Mouse (Mus musculus) limb, embryonic 15.5 days (tissue): ENCODE results near the gene Tpst2. TPM values are rescaled to one million over a fixed set of nuclear protein-coding genes. Genes with fewer than 3 reads are reported as not detected.

Experiments used
- ATAC-seq: fragments of 200-750 bp; cut with Nextera tagmentation; 2 replicates; pipeline ENCODE4 v1.8.0; 2017; ENCODE audit warnings: low read depth, moderate TSS enrichment; ENCODE audit not compliant: insufficient number of reproducible peaks, low FRiP score, low TSS enrichment
- H3K27ac ChIP-seq: fragments of 300-500 bp; sonication (generic); 2 replicates; pipeline ENCODE4 v1.5.1; 2015; ENCODE audit warnings: moderate library complexity, mild to moderate bottlenecking, inconsistent platforms
- H3K27me3 ChIP-seq: fragments of 300-500 bp; sonication (generic); 2 replicates; pipeline ENCODE4 v1.6.1; 2015; ENCODE audit warnings: inconsistent platforms
- H3K36me3 ChIP-seq: fragments of 300-500 bp; sonication (generic); 2 replicates; pipeline ENCODE4 v1.6.1; 2015; ENCODE audit warnings: inconsistent platforms
- H3K4me1 ChIP-seq: fragments of 300-500 bp; sonication (generic); 2 replicates; pipeline ENCODE4 v1.6.1; 2015; ENCODE audit warnings: inconsistent platforms
- H3K4me2 ChIP-seq: fragments of 300-500 bp; sonication (generic); 2 replicates; pipeline ENCODE4 v1.6.1; 2015; ENCODE audit warnings: mild to moderate bottlenecking, inconsistent platforms
- H3K4me3 ChIP-seq: fragments of 300-500 bp; sonication (generic); 2 replicates; pipeline ENCODE4 v1.5.1; 2015; ENCODE audit warnings: mild to moderate bottlenecking, inconsistent platforms
- H3K9ac ChIP-seq: fragments of 300-500 bp; sonication (generic); 2 replicates; pipeline ENCODE4 v1.6.1; 2015; ENCODE audit warnings: inconsistent platforms
- H3K9me3 ChIP-seq: fragments of 300-500 bp; sonication (generic); 2 replicates; pipeline ENCODE4 v1.6.1; 2016; ENCODE audit warnings: inconsistent platforms
- WGBS: fragments of 180-500 bp; shearing (Covaris S2); methylation state at CpG from one replicate; pipeline ENCODE4 v1.1.7; 2015; 5-methylcytosine and 5-hydroxymethylcytosine counted together
- polyA plus RNA-seq: library from polyadenylated mRNA; unstranded; fragments of >200 nt; fragmentation: Nextera tagmentation; extraction: Ambion mirVana; gene quantifications from 2 replicates; pipeline ENCODE4 v1.2.1, GENCODE M21; 2015

The Tpst2 gene
- polyA plus RNA-seq, 1 experiment from 2014 or later: 51.2 TPM

DNA sequence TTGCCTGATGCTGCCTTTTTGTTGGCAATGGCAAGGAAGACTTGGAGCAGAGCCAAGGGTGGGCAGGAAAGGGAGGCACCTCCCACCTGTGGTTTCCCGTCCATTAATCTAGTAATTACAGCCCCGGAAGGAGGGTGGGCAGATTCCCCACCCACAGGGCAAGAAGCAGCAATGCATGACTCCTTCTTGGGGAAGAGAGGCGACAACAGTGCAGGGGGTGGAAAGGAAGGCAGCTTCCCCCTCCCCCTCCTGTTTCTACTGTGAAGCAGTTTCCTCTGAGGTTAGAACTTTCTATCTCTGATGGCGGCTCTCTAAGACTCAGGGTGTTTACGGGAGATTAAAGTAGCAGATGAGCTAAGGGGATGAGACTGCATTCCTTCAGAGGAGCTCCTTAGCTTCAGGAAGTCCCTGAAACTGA lies 34.1 kb upstream of the Tpst2 start:
- ATAC-seq: no peak
- WGBS: 55% methylated on average over 5 of the region's 5 CpGs
- H3K4me3 ChIP-seq: no peak overlapping the region
- no peaks in the 10 kb centered on the region for H3K36me3 ChIP-seq
- no peak overlapping the region for H3K9ac ChIP-seq
- H3K9me3 ChIP-seq: no peaks in the 10 kb centered on the region
- peaks cover 29% of the 10 kb centered on the region for H3K27me3 ChIP-seq
- no peak overlapping the region for H3K27ac ChIP-seq
- no peak overlapping the region for H3K4me2 ChIP-seq
- peaks cover 7% of the 10 kb centered on the region for H3K4me1 ChIP-seq

- H3K4me1 ChIP-seq: peaks cover 3% of the 10 kb centered on the region; the same call in 1 of the 2 replicates
- no peaks in the 10 kb centered on the region for H3K36me3 ChIP-seq
- no peak overlapping the region for H3K4me3 ChIP-seq
- H3K4me2 ChIP-seq: no peak overlapping the region
- no peak overlapping the region for H3K9ac ChIP-seq
- WGBS: 54% methylated on average over 5 of the region's 5 CpGs
- no peaks in the 10 kb centered on the region for H3K9me3 ChIP-seq
- ATAC-seq: no peak
- H3K27ac ChIP-seq: no peak overlapping the region
- H3K27me3 ChIP-seq: peaks cover 23% of the 10 kb centered on the region
These were observed 33.5 kb upstream of the Tpst2 start for GRCm38 (mm10) chr5:112243041-112243440.

- Histone ChIP-seq H3K4me1 (peaks cover 3% of the 10 kb centered on the region; the same call in 1 of the 2 replicates), H3K4me3 (no peak overlapping the region), H3K4me2 (no peak overlapping the region), H3K36me3 (no peaks in the 10 kb centered on the region), H3K27me3 (peaks cover 16% of the 10 kb centered on the region), H3K27ac (no peak overlapping the region), H3K9ac (no peak overlapping the region), H3K9me3 (no peaks in the 10 kb centered on the region)
- WGBS: 57% methylated on average over 10 of the region's 10 CpGs
- ATAC-seq: no peak
These were observed 32.8 kb upstream of the Tpst2 start for GRCm38 (mm10) chr5:112243539-112244274.

GRCm38 (mm10) chr5:112244275-112244562 lies 32.3 kb upstream of the Tpst2 start:
- Histone ChIP-seq H3K4me2 (no peak overlapping the region), H3K27me3 (peaks cover 14% of the 10 kb centered on the region), H3K4me1 (peaks cover 3% of the 10 kb centered on the region; the same call in 1 of the 2 replicates), H3K4me3 (no peak overlapping the region), H3K9me3 (no peaks in the 10 kb centered on the region), H3K27ac (no peak overlapping the region), H3K36me3 (no peaks in the 10 kb centered on the region), H3K9ac (no peak overlapping the region)
- WGBS: 56% methylated on average over 1 of the region's 1 CpGs
- ATAC-seq: no peak

DNA sequence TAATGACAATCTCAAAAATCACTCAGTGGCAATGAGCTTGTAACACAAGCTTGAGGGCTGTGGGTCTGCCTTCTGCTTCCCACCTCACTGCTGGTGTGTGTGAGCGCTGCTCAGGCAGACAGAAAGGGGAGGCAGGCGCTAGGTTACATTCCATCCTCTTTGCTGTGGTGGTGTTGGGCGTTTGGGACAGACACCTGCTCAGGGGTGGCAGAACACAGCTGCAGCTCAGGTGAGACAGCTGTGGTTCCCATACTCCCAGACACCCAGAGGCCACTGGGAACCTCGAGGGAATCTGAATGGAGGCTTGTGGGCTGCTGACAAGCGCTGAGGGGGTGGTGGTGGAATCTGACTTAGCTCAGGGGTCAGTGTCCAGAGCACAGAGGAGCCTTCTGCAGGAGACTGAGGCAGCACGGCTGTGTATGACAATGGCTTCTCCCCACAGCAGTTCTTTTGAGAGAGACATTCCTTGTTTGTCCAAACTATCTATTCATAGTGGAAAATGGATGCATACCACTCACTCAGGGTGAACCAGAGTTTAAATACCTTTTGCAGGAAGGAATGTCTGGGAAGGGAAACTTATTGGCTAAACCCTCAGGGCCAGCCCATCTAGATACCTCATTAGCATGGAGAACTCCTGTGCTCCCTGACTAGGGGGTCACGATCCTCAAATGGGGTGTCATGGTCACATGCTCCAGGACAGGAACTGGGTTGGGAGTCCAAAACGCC lies 31.4 kb upstream of the Tpst2 start:
- H3K9ac ChIP-seq: no peak overlapping the region
- 39% methylated on average over 8 of the region's 8 CpGs for WGBS

DNA sequence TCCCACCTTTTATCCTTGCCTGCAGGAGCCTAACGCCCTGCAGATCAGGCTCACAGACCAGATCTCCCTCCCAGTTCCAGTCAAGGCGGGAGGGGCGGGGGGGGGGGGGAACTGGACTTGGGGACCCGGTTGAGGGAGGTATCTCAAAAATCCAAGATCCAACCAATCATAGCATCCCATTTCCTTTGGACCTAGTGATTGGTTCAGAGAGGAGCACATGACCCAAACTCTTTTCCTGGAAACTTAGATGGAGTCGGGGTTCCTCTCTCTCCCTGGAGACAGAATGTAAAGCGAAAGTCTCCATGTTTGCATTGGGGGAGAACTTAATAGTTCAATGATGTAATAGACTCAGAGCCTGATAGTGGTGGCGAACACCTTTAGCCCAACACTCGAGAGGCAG lies 29.1 kb upstream of the Tpst2 start:
- ATAC-seq: no peak
- WGBS: 45% methylated on average over 8 of the region's 8 CpGs
- Histone ChIP-seq H3K4me2 (no peak overlapping the region), H3K4me3 (no peak overlapping the region), H3K27ac (no peak overlapping the region), H3K27me3 (peaks cover 17% of the 10 kb centered on the region), H3K36me3 (no peaks in the 10 kb centered on the region), H3K9ac (no peak overlapping the region), H3K4me1 (no peaks in the 10 kb centered on the region; the same call in 1 of the 2 replicates), H3K9me3 (no peaks in the 10 kb centered on the region)

More for the DNA sequence above, 31.4 kb upstream of the Tpst2 start:
- no peak overlapping the region for H3K4me3 ChIP-seq
- H3K36me3 ChIP-seq: no peaks in the 10 kb centered on the region
- peaks cover 3% of the 10 kb centered on the region; the same call in 1 of the 2 replicates for H3K4me1 ChIP-seq
- no peak overlapping the region for H3K27ac ChIP-seq
- H3K4me2 ChIP-seq: no peak overlapping the region
- H3K9me3 ChIP-seq: no peaks in the 10 kb centered on the region
- peaks cover 13% of the 10 kb centered on the region for H3K27me3 ChIP-seq
- ATAC-seq: no peak

DNA sequence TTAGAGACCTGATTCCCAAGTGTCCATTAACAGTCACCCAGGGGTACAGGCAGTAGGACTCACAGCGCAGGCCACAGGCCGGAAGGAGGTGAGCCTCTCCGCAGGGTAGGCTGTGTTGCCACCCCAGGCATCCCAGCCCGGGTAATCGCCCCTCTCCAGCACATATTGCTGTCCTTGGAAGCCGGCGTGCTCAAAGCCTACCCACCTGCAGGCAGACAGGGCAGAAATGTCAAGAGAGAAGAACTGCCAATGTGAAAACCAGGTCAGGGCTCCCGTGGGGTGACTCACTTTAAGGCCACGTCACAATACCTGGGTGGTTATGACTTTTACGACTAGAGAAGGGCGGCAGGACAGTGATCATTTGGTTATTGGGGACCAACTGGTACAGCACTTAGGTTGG lies 27.4 kb upstream of the Tpst2 start:
- Histone ChIP-seq H3K9me3 (no peaks in the 10 kb centered on the region), H3K27ac (no peak overlapping the region), H3K36me3 (no peaks in the 10 kb centered on the region), H3K4me3 (no peak overlapping the region), H3K4me1 (peaks cover under 1% of the 10 kb centered on the region), H3K27me3 (peaks cover 17% of the 10 kb centered on the region), H3K4me2 (no peak overlapping the region), H3K9ac (no peak overlapping the region)
- no peak for ATAC-seq
- 83% methylated on average over 11 of the region's 11 CpGs for WGBS

- Histone ChIP-seq H3K4me2 (no peak within 1 kb of the TSS), H3K36me3 (no peaks in the 10 kb centered on the region), H3K4me1 (peaks cover 26% of the 10 kb centered on the region), H3K4me3 (no peak within 1 kb of the TSS), H3K9ac (no peak within 1 kb of the TSS; the same call in 1 of the 2 replicates), H3K9me3 (no peaks in the 10 kb centered on the region), H3K27me3 (peaks cover 10% of the 10 kb centered on the region; the same call in 1 of the 2 replicates), H3K27ac (no peak within 1 kb of the TSS)
- 68% methylated on average over 2 of the region's 2 CpGs for WGBS
- ATAC-seq: no peak
These were observed 24.1 kb upstream of the Tpst2 start, which contains the start of gene Cryba4 for GRCm38 (mm10) chr5:112252400-112252799. TSS of gene Cryba4 (minus strand) at chr5:112252518.

DNA sequence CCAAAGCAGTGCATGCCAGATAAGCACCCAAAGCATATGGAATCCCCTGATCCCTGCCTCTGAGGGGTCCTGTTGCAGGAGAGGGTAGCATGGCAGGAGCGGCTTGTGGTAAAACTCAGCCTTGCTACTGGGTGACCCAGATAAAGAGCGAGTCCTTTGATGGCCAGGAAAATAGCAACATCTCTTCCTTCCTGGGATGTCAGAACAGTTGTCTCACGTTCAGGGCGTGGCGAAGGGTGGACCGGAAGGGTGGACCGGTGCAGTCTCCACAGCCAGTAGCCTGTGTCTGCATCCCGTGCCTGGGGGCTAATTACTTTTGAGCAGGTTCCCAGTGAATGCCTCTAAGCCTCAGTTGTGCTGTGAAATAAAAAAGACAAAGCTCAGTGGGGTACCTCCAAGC lies 23.3 kb upstream of the Tpst2 start:
- Histone ChIP-seq H3K4me3 (no peak overlapping the region), H3K9me3 (no peaks in the 10 kb centered on the region), H3K36me3 (no peaks in the 10 kb centered on the region), H3K4me2 (no peak overlapping the region), H3K9ac (no peak overlapping the region), H3K27me3 (peaks cover 10% of the 10 kb centered on the region; the same call in 1 of the 2 replicates), H3K27ac (no peak overlapping the region), H3K4me1 (peaks cover 26% of the 10 kb centered on the region)
- 50% methylated on average over 8 of the region's 8 CpGs for WGBS
- no peak for ATAC-seq

DNA sequence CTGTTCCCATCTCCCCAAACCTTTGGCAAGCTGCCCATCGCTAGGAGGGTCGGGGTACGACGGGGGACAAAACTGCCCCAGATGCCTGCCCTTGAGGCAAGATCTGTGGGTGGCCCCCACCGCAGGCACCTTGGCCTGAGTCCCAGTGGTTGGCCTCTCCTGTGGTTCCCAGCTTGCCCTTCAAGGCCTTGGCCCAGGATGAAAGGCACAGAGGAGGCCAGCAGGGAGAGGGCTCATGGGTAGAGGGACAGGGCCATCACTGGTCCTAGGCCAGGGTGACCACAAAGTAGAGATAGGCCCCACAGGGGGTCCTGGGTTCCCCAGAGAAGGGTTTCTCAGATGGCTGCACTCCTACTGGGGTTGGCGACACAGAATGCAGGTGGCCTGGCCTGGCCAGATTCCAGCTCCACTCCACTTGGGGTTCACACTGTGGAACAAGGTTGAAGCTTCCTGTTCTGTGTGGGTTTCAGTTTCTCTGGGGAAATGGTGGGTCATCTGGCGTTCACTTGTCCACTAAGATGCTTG lies 22.1 kb upstream of the Tpst2 start:
- no peaks in the 10 kb centered on the region for H3K36me3 ChIP-seq
- H3K4me3 ChIP-seq: no peak overlapping the region
- peak; percentile 53 for ATAC-seq
- peaks cover 26% of the 10 kb centered on the region for H3K4me1 ChIP-seq
- no peaks in the 10 kb centered on the region for H3K9me3 ChIP-seq
- no peak overlapping the region for H3K4me2 ChIP-seq
- H3K27ac ChIP-seq: no peak overlapping the region
- H3K27me3 ChIP-seq: peaks cover 7% of the 10 kb centered on the region; the same call in 1 of the 2 replicates
- WGBS: 47% methylated on average over 7 of the region's 7 CpGs
- H3K9ac ChIP-seq: no peak overlapping the region

DNA sequence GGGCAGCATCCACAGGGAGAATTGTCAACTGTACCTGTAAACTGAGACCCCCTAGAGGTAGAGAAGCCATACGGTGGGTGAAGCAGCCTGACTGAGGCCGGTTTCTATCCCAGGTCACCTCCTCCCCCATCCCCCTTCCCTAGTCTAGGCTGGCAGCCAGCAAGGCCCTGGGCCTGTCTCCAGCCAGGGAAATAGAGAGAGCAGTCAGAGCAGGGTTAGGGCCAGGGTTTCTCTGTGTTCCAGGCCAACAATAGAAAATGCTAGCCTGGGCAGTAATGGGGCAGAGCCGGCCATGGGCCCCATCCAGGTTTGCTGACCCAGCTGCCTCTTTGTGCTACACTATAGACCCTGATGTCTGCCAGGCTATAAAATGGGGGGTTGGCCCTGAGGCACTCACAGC lies 21.1 kb upstream of the Tpst2 start, which contains the start of gene Crybb1:
Gene Crybb1, plus strand, starts transcription at position 390 of the 400 bp plus-strand sequence.
- H3K36me3 ChIP-seq: no peaks in the 10 kb centered on the region
- H3K4me2 ChIP-seq: no peak within 1 kb of the TSS
- WGBS: 34% methylated on average over 3 of the region's 3 CpGs
- no peak within 1 kb of the TSS for H3K4me3 ChIP-seq
- no peak for ATAC-seq
- no peak within 1 kb of the TSS for H3K9ac ChIP-seq
- H3K4me1 ChIP-seq: peaks cover 26% of the 10 kb centered on the region
- no peak within 1 kb of the TSS for H3K27ac ChIP-seq
- H3K27me3 ChIP-seq: 0 out of 2 replicates have a peak, but pooled peaks cover 9% of the 10 kb centered on the region
- no peaks in the 10 kb centered on the region for H3K9me3 ChIP-seq

DNA sequence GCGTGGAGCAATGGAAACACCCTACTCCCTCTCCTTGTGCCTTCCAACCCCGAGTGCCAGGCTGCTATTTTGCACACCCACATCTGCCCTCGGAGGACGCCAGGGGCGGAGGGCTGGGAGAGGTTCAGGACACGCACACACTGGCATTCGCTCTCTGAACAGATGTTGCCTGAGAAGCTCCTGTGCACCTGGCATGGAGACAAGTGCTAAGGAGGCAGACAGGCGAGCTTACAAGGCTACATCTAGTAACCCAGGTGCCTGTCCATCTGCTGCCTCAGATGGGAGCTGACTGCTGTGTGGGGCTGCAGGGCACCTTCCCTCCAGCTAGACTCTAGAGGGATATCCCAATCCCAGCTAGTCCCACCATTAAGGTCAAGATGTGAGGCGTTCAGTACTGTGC lies 20.0 kb upstream of the Tpst2 start:
- Histone ChIP-seq H3K27ac (no peak overlapping the region), H3K4me1 (peaks cover 26% of the 10 kb centered on the region), H3K9ac (no peak overlapping the region), H3K9me3 (no peaks in the 10 kb centered on the region), H3K27me3 (0 out of 2 replicates have a peak, but pooled peaks cover 7% of the 10 kb centered on the region), H3K36me3 (no peaks in the 10 kb centered on the region), H3K4me3 (no peak overlapping the region), H3K4me2 (no peak overlapping the region)
- WGBS: 57% methylated on average over 9 of the region's 9 CpGs
- ATAC-seq: no peak
